Mouse (Mus musculus) midbrain, postnatal 0 days (tissue): ENCODE data around the gene Rbm47. TPM values are rescaled to one million over a fixed set of nuclear protein-coding genes. Genes with fewer than 3 reads are reported as not detected.

Source experiments
- ATAC-seq: fragments of 200-750 bp; cut with Nextera tagmentation; 2 replicates; pipeline ENCODE4 v1.8.0; 2017; ENCODE audit warnings: moderate number of reproducible peaks, mild to moderate bottlenecking, moderate TSS enrichment, moderate library complexity; ENCODE audit not compliant: low FRiP score
- DNase-seq: peaks from one replicate; pipeline ENCODE4 v3.0.0-alpha.2; 2015; ENCODE audit warnings: low spot score
- H3K27ac ChIP-seq: fragments of 300-500 bp; sonication (generic); 2 replicates; pipeline ENCODE4 v1.5.1; 2014; ENCODE audit warnings: low read depth, mild to moderate bottlenecking, low read length, mixed read lengths
- H3K27me3 ChIP-seq: fragments of 300-500 bp; sonication (generic); 2 replicates; pipeline ENCODE4 v1.6.1; 2014; ENCODE audit warnings: low read length, control low read depth, mixed read lengths; ENCODE audit not compliant: insufficient read depth
- H3K36me3 ChIP-seq: fragments of 300-500 bp; sonication (generic); 2 replicates; pipeline ENCODE4 v1.6.1; 2014; ENCODE audit warnings: low read length, control low read depth, mixed read lengths; ENCODE audit not compliant: insufficient read depth
- H3K4me1 ChIP-seq: fragments of 300-500 bp; sonication (generic); 2 replicates; pipeline ENCODE4 v1.6.1; 2014; ENCODE audit warnings: mild to moderate bottlenecking, control low read depth, antibody characterized with exemption, low read length, mixed read lengths; ENCODE audit not compliant: insufficient read depth
- H3K4me2 ChIP-seq: fragments of 300-500 bp; sonication (generic); 2 replicates; pipeline ENCODE4 v1.6.1; 2014; ENCODE audit warnings: low read depth, mild to moderate bottlenecking, low read length, mixed read lengths; ENCODE audit not compliant: poor library complexity, severe bottlenecking
- H3K4me3 ChIP-seq: fragments of 300-500 bp; sonication (generic); 2 replicates; pipeline ENCODE4 v1.5.1; 2014; ENCODE audit warnings: low read depth, mild to moderate bottlenecking, low read length, moderate library complexity
- H3K9ac ChIP-seq: fragments of 300-500 bp; sonication (generic); replicated peaks from 2 replicates; pipeline ENCODE4 v1.6.1; 2014; ENCODE audit warnings: mild to moderate bottlenecking, low read length, moderate library complexity, mixed read lengths; ENCODE audit not compliant: poor library complexity, severe bottlenecking
- H3K9me3 ChIP-seq: fragments of 300-500 bp; sonication (generic); 2 replicates; pipeline ENCODE4 v1.6.1; 2016; ENCODE audit warnings: low read length, control low read depth
- CTCF ChIP-seq: IDR thresholded peaks from 2 replicates; pipeline ENCODE4 v1.5.1; 2016; ENCODE audit warnings: antibody characterized with exemption, mild to moderate bottlenecking
- WGBS: fragments of 180-500 bp; shearing (Covaris S2); extraction: QIAGEN DNeasy Blood & Tissue Kit; methylation state at CpG from one replicate; pipeline ENCODE4 v1.1.7; 2014; 5-methylcytosine and 5-hydroxymethylcytosine counted together
- polyA plus RNA-seq: library from polyadenylated mRNA; unstranded; fragments of >200 nt; fragmentation: Nextera tagmentation; extraction: Ambion mirVana; gene quantifications from 2 replicates; pipeline ENCODE4 v1.2.1, GENCODE M21; 2015
- total RNA-seq: library from RNA; depleted of rRNA; stranded (reverse); fragments of >200 nt; gene quantifications from 2 replicates; pipeline ENCODE4 v1.2.3, GENCODE M21; 2014

Rbm47 gene
- total and polyA plus RNA-seq, 2 experiments from 2014 or later, result 1.4 to 2.5 TPM

GRCm38 (mm10) chr5:66079358-66080179, 93.3 kb downstream of the Rbm47 start:
- TF ChIP-seq CTCF, result no peak
- no peak overlapping the region for H3K27ac ChIP-seq
- DNase-seq, result no peak
- 90% methylated on average over 9 of the region's 9 CpGs for WGBS
- H3K4me1 ChIP-seq, result no peaks in the 10 kb centered on the region
- H3K4me2 ChIP-seq, result no peak overlapping the region
- no peak overlapping the region for H3K4me3 ChIP-seq
- H3K9me3 ChIP-seq, result no peaks in the 10 kb centered on the region
- H3K36me3 ChIP-seq, result no peaks in the 10 kb centered on the region
- H3K9ac ChIP-seq, result no peak overlapping the region
- ATAC-seq, result no peak
- no peaks in the 10 kb centered on the region for H3K27me3 ChIP-seq

- DNase-seq, result no peak
- H3K4me3 ChIP-seq, result no peak overlapping the region
- no peaks in the 10 kb centered on the region for H3K9me3 ChIP-seq
- H3K27ac ChIP-seq, result no peak overlapping the region
- no peaks in the 10 kb centered on the region for H3K4me1 ChIP-seq
- 92% methylated on average over 7 of the region's 7 CpGs for WGBS
- H3K4me2 ChIP-seq, result no peak overlapping the region
- H3K36me3 ChIP-seq, result no peaks in the 10 kb centered on the region
- ATAC-seq, result no peak
- H3K9ac ChIP-seq, result no peak overlapping the region
- H3K27me3 ChIP-seq, result no peaks in the 10 kb centered on the region
- TF ChIP-seq CTCF, result no peak
Observed at GRCm38 (mm10) chr5:66078491-66079012, 94.4 kb downstream of the Rbm47 start.

- WGBS, result 41% methylated on average over 10 of the region's 10 CpGs
- Histone ChIP-seq H3K4me3 (no peak overlapping the region), H3K9me3 (no peaks in the 10 kb centered on the region), H3K27me3 (no peaks in the 10 kb centered on the region), H3K9ac (no peak overlapping the region), H3K4me1 (no peaks in the 10 kb centered on the region), H3K27ac (no peak overlapping the region), H3K4me2 (no peak overlapping the region), H3K36me3 (no peaks in the 10 kb centered on the region)
- TF ChIP-seq CTCF, result no peak
- peak; percentile 43 for DNase-seq
- no peak for ATAC-seq
Observed at GRCm38 (mm10) chr5:66077416-66077815, 95.5 kb downstream of the Rbm47 start.

- no peak for TF ChIP-seq CTCF
- WGBS, result 74% methylated on average over 12 of the region's 12 CpGs
- ATAC-seq (no peak), DNase-seq (no peak)
- no peak overlapping the region for H3K9ac ChIP-seq
- no peak overlapping the region for H3K4me2 ChIP-seq
- no peaks in the 10 kb centered on the region for H3K4me1 ChIP-seq
- H3K4me3 ChIP-seq, result no peak overlapping the region
- no peak overlapping the region for H3K27ac ChIP-seq
- H3K27me3 ChIP-seq, result no peaks in the 10 kb centered on the region
- H3K36me3 ChIP-seq, result no peaks in the 10 kb centered on the region
- H3K9me3 ChIP-seq, result no peaks in the 10 kb centered on the region
Observed at GRCm38 (mm10) chr5:66076685-66077301, 96.1 kb downstream of the Rbm47 start.

GRCm38 (mm10) chr5:66075906-66076305, 97.0 kb downstream of the Rbm47 start:
- TF ChIP-seq CTCF, result no peak
- no peaks in the 10 kb centered on the region for H3K4me1 ChIP-seq
- no peak overlapping the region for H3K27ac ChIP-seq
- no peaks in the 10 kb centered on the region for H3K36me3 ChIP-seq
- H3K9me3 ChIP-seq, result no peaks in the 10 kb centered on the region
- no peak overlapping the region for H3K4me3 ChIP-seq
- WGBS, result 94% methylated on average over 12 of the region's 12 CpGs
- H3K4me2 ChIP-seq, result no peak overlapping the region
- DNase-seq (no peak), ATAC-seq (no peak)
- H3K9ac ChIP-seq, result no peak overlapping the region
- no peaks in the 10 kb centered on the region for H3K27me3 ChIP-seq

GRCm38 (mm10) chr5:66075032-66075488, 97.9 kb downstream of the Rbm47 start:
- WGBS, result 88% methylated on average over 9 of the region's 9 CpGs
- Histone ChIP-seq H3K27ac (no peak overlapping the region), H3K36me3 (no peaks in the 10 kb centered on the region), H3K27me3 (no peaks in the 10 kb centered on the region), H3K9me3 (no peaks in the 10 kb centered on the region), H3K4me3 (no peak overlapping the region), H3K4me2 (no peak overlapping the region), H3K9ac (no peak overlapping the region), H3K4me1 (no peaks in the 10 kb centered on the region)
- ATAC-seq (no peak), DNase-seq (no peak)
- no peak for TF ChIP-seq CTCF
